Mouse (Mus musculus): ENCODE data around the gene Tldc1. TPM values are rescaled to one million over a fixed set of nuclear protein-coding genes. Genes with fewer than 3 reads are reported as not detected.

The Tldc1 gene
- total RNA-seq (2021): 10 to 100 TPM; 15.2 to 15.5 TPM
- long read RNA-seq, experiment 1, transcript Tldc1-201 (8 exons, 3,085 nt): major isoform, 12 of 17 reads
- long read RNA-seq, experiment 1, partial matches to known transcripts: 2 of 17 reads
- long read RNA-seq, experiment 1, other reads (novel, unspliced or antisense): 3 of 17 reads
- long read RNA-seq, experiment 2, transcript Tldc1-201 (8 exons, 3,085 nt): major isoform, 14 of 21 reads
- long read RNA-seq, experiment 2, partial matches to known transcripts: 3 of 21 reads
- long read RNA-seq, experiment 2, other reads (novel, unspliced or antisense): 4 of 21 reads

- Histone ChIP-seq H3K27ac (peak within 1 kb of the TSS; percentile 96), H3K4me3 (peak within 1 kb of the TSS; percentile 60)
- TF ChIP-seq CTCF (conservative IDR thresholded peaks at IDR 0.05): no peak
- peak; percentile 98 to 99 for DNase-seq (ENCODE audit: low spot score in 2 of 2)
These were observed at the start of gene Tldc1 for GRCm38 (mm10) chr8:119778263-119778662. Gene Tldc1 (minus strand): TSS chr8:119778416.

GRCm38 (mm10) chr8:119827721-119828153 is 49.5 kb upstream of the Tldc1 start:
- no peak for TF ChIP-seq CTCF (conservative IDR thresholded peaks at IDR 0.05)
- Histone ChIP-seq H3K27ac (peak overlapping the region; percentile 43; the same call in 1 of the 2 replicates), H3K4me3 (no peak overlapping the region)
- DNase-seq (ENCODE audit: low spot score in 2 of 2): no peak

GRCm38 (mm10) chr8:119826982-119827381 is 48.8 kb upstream of the Tldc1 start:
- no peak for DNase-seq (ENCODE audit: low spot score in 2 of 2)
- H3K27ac ChIP-seq: peak overlapping the region; percentile 43; the same call in 1 of the 2 replicates
- H3K4me3 ChIP-seq: no peak overlapping the region
- no peak for TF ChIP-seq CTCF (conservative IDR thresholded peaks at IDR 0.05)

- DNase-seq (ENCODE audit: low spot score in 2 of 2): no peak
- no peak for TF ChIP-seq CTCF (conservative IDR thresholded peaks at IDR 0.05)
- Histone ChIP-seq H3K4me3 (no peak overlapping the region), H3K27ac (peak overlapping the region; percentile 71; the same call in 1 of the 2 replicates)
These were observed 47.9 kb upstream of the Tldc1 start for GRCm38 (mm10) chr8:119825950-119826730.

- no peak for TF ChIP-seq CTCF (conservative IDR thresholded peaks at IDR 0.05)
- no peak overlapping the region for H3K4me3 ChIP-seq
- H3K27ac ChIP-seq: peak overlapping the region; percentile 71
- DNase-seq (ENCODE audit: low spot score in 2 of 2): no peak
These were observed 46.6 kb upstream of the Tldc1 start for GRCm38 (mm10) chr8:119824809-119825273.

- peak; percentile 16 for TF ChIP-seq CTCF (conservative IDR thresholded peaks at IDR 0.05)
- Histone ChIP-seq H3K4me3 (no peak overlapping the region), H3K27ac (peak overlapping the region; percentile 59; the same call in 1 of the 2 replicates)
- peak in 1 of 2 experiments; percentile 76 for DNase-seq (ENCODE audit: low spot score in 2 of 2)
These were observed 45.9 kb upstream of the Tldc1 start for GRCm38 (mm10) chr8:119824100-119824499.

- H3K27ac ChIP-seq: peak overlapping the region; percentile 59; the same call in 1 of the 2 replicates
- DNase-seq (ENCODE audit: low spot score in 2 of 2): no peak
- no peak overlapping the region for H3K4me3 ChIP-seq
- TF ChIP-seq CTCF (conservative IDR thresholded peaks at IDR 0.05): no peak
These were observed 45.1 kb upstream of the Tldc1 start for GRCm38 (mm10) chr8:119823278-119823677.

- no peak for DNase-seq (ENCODE audit: low spot score in 2 of 2)
- TF ChIP-seq CTCF (conservative IDR thresholded peaks at IDR 0.05): no peak
- Histone ChIP-seq H3K4me3 (no peak overlapping the region), H3K27ac (no peak overlapping the region)
These were observed 43.5 kb upstream of the Tldc1 start for GRCm38 (mm10) chr8:119821691-119822090.

GRCm38 (mm10) chr8:119819976-119820375 is 41.8 kb upstream of the Tldc1 start:
- TF ChIP-seq CTCF (conservative IDR thresholded peaks at IDR 0.05): no peak
- Histone ChIP-seq H3K27ac (no peak overlapping the region), H3K4me3 (no peak overlapping the region)
- no peak for DNase-seq (ENCODE audit: low spot score in 2 of 2)

- no peak for DNase-seq (ENCODE audit: low spot score in 2 of 2)
- TF ChIP-seq CTCF (conservative IDR thresholded peaks at IDR 0.05): no peak
- no peak overlapping the region for H3K27ac ChIP-seq
These were observed 41.1 kb upstream of the Tldc1 start for GRCm38 (mm10) chr8:119819316-119819715.

GRCm38 (mm10) chr8:119817446-119817845 is 39.2 kb upstream of the Tldc1 start:
- TF ChIP-seq CTCF (conservative IDR thresholded peaks at IDR 0.05): no peak
- H3K27ac ChIP-seq: peak overlapping the region; percentile 61; the same call in 1 of the 2 replicates
- H3K4me3 ChIP-seq: no peak overlapping the region
- DNase-seq (ENCODE audit: low spot score in 2 of 2): no peak

More at GRCm38 (mm10) chr8:119819316-119819715, 41.1 kb upstream of the Tldc1 start:
- no peak overlapping the region for H3K4me3 ChIP-seq

GRCm38 (mm10) chr8:119816219-119816618 is 38.0 kb upstream of the Tldc1 start:
- Histone ChIP-seq H3K4me3 (no peak overlapping the region), H3K27ac (no peak overlapping the region)
- DNase-seq (ENCODE audit: low spot score in 2 of 2): no peak
- TF ChIP-seq CTCF (conservative IDR thresholded peaks at IDR 0.05): no peak

Measured in layer of hippocampus, adult 2 months (tissue).